Comparison of ENCODE assay signal across 23 mouse cellular contexts in genomic region chr3:110010870-110011626, GRCm38 (mm10).
DNase-seq lines count a peak whose midpoint lies in the region; ATAC-seq lines count a peak whose summit lies in the region.
"Had no signal": no experiment of that assay in that cellular context is flagged by ENCODE, and none has a peak within 500 bp of the region (broad histone marks: within the 10 kb centered on the region; RNA-seq: fewer than 3 reads in every experiment).

No protein-coding gene starts in this region.

- H3K27ac ChIP-seq in kidney, embryonic 15.5 days, result no peak overlapping the region
- H3K27ac ChIP-seq in kidney, embryonic 16.5 days (ENCODE audit: low read length), result no peak overlapping the region
- H3K27ac ChIP-seq in forebrain, embryonic 12.5 days, result no peak overlapping the region
- no peak overlapping the region for H3K27ac ChIP-seq in midbrain, embryonic 16.5 days (ENCODE audit: low read length)
- H3K27ac ChIP-seq: embryonic facial prominence, embryonic 12.5 days; heart, embryonic 15.5 days; hindbrain, postnatal 0 days; limb, embryonic 13.5 days; liver, embryonic 12.5 days; neural tube, embryonic 12.5 days had no signal

- H3K4me2 ChIP-seq in kidney, embryonic 15.5 days, result no peak overlapping the region
- H3K4me2 ChIP-seq in kidney, embryonic 16.5 days (replicated peaks; ENCODE audit: low read depth, low read length), result no peak overlapping the region
- H3K4me2 ChIP-seq in forebrain, embryonic 12.5 days, result no peak overlapping the region
- no peak overlapping the region for H3K4me2 ChIP-seq in midbrain, embryonic 16.5 days (ENCODE audit: low read length)
- H3K4me2 ChIP-seq: embryonic facial prominence, embryonic 12.5 days; heart, embryonic 15.5 days; limb, embryonic 13.5 days; liver, embryonic 12.5 days; neural tube, embryonic 12.5 days had no signal

- no peaks in the 10 kb centered on the region for H3K4me1 ChIP-seq in kidney, embryonic 15.5 days
- H3K4me1 ChIP-seq in kidney, embryonic 16.5 days (ENCODE audit: insufficient read depth, low read length), result no peaks in the 10 kb centered on the region
- peaks cover 5% of the 10 kb centered on the region; the same call in 1 of the 2 replicates for H3K4me1 ChIP-seq in forebrain, embryonic 12.5 days
- peaks cover 2% of the 10 kb centered on the region; the same call in 1 of the 2 replicates for H3K4me1 ChIP-seq in midbrain, embryonic 16.5 days (ENCODE audit: control insufficient read depth, insufficient read depth, low read length)
- H3K4me1 ChIP-seq: embryonic facial prominence, embryonic 12.5 days; heart, embryonic 15.5 days; limb, embryonic 13.5 days; liver, embryonic 12.5 days; neural tube, embryonic 12.5 days had no signal

- no peak overlapping the region for H3K4me3 ChIP-seq in kidney, embryonic 15.5 days (replicated peaks)
- no peak overlapping the region for H3K4me3 ChIP-seq in kidney, embryonic 16.5 days (ENCODE audit: low read length)
- H3K4me3 ChIP-seq in forebrain, embryonic 12.5 days (replicated peaks), result no peak overlapping the region
- no peak overlapping the region for H3K4me3 ChIP-seq in midbrain, embryonic 16.5 days (ENCODE audit: low read depth, low read length)
- H3K4me3 ChIP-seq: embryonic facial prominence, embryonic 12.5 days; heart, embryonic 15.5 days; limb, embryonic 13.5 days; liver, embryonic 12.5 days; neural tube, embryonic 12.5 days had no signal

- ATAC-seq in kidney, embryonic 15.5 days (replicated peaks; ENCODE audit: low FRiP score), result 0 out of 2 replicates have a peak, but pooled peaks have one; percentile 54
- ATAC-seq in kidney, embryonic 16.5 days (ENCODE audit: low FRiP score, low TSS enrichment), result no peak
- ATAC-seq in forebrain, embryonic 12.5 days (ENCODE audit: low FRiP score), result peak; percentile 90
- ATAC-seq in midbrain, embryonic 16.5 days, result peak; percentile 19; the same call in 1 of the 2 replicates
- no peak for ATAC-seq in megakaryocyte, adult 5-6 weeks (ENCODE audit: poor library complexity, severe bottlenecking)
- ATAC-seq: CD4-positive, CD25-positive, alpha-beta regulatory T cell, adult 4 months; hindbrain, postnatal 0 days; intestine, embryonic 16.5 days; liver, embryonic 12.5 days had no signal

- no peaks in the 10 kb centered on the region for H3K36me3 ChIP-seq in kidney, embryonic 15.5 days
- no peaks in the 10 kb centered on the region for H3K36me3 ChIP-seq in kidney, embryonic 16.5 days (ENCODE audit: insufficient read depth, low read length)
- no peaks in the 10 kb centered on the region for H3K36me3 ChIP-seq in forebrain, embryonic 12.5 days (replicated peaks)
- no peaks in the 10 kb centered on the region for H3K36me3 ChIP-seq in midbrain, embryonic 16.5 days (ENCODE audit: control insufficient read depth, insufficient read depth, low read length)
- H3K36me3 ChIP-seq: embryonic facial prominence, embryonic 12.5 days; heart, embryonic 15.5 days; limb, embryonic 13.5 days; liver, embryonic 12.5 days; neural tube, embryonic 12.5 days had no signal

- H3K27me3 ChIP-seq in kidney, embryonic 15.5 days, result no peaks in the 10 kb centered on the region
- H3K27me3 ChIP-seq in kidney, embryonic 16.5 days (ENCODE audit: insufficient read depth, low read length), result no peaks in the 10 kb centered on the region
- H3K27me3 ChIP-seq in forebrain, embryonic 12.5 days, result 0 out of 2 replicates have a peak, but pooled peaks cover 3% of the 10 kb centered on the region
- H3K27me3 ChIP-seq in midbrain, embryonic 16.5 days (ENCODE audit: control insufficient read depth, insufficient read depth, low read depth, low read length), result no peaks in the 10 kb centered on the region
- H3K27me3 ChIP-seq: embryonic facial prominence, embryonic 12.5 days; heart, embryonic 15.5 days; limb, embryonic 13.5 days; liver, embryonic 12.5 days; neural tube, embryonic 12.5 days had no signal

- DNase-seq in R1 (ENCODE audit: low read depth, low spot score), result peak; percentile 15
- no peak for DNase-seq in cerebellum, adult 9-10 months
- DNase-seq: adrenal gland, adult 2 months; cerebellum, adult 18-20 months; cerebellum, postnatal 25 days; heart, postnatal 36 days; kidney, adult 9 months; kidney, postnatal 36 days; lung, adult 18-20 months; lung, postnatal 14 days had no signal

- no peaks in the 10 kb centered on the region for H3K9me3 ChIP-seq in kidney, embryonic 15.5 days (replicated peaks)
- no peaks in the 10 kb centered on the region for H3K9me3 ChIP-seq in kidney, embryonic 16.5 days (ENCODE audit: low read length)
- no peaks in the 10 kb centered on the region for H3K9me3 ChIP-seq in forebrain, embryonic 12.5 days
- no peaks in the 10 kb centered on the region for H3K9me3 ChIP-seq in midbrain, embryonic 16.5 days (replicated peaks; ENCODE audit: control insufficient read depth, low read length, poor library complexity, severe bottlenecking)
- H3K9me3 ChIP-seq: embryonic facial prominence, embryonic 12.5 days; heart, embryonic 15.5 days; limb, embryonic 13.5 days; liver, embryonic 12.5 days; neural tube, embryonic 12.5 days had no signal

- H3K9ac ChIP-seq in kidney, embryonic 15.5 days, result no peak overlapping the region
- H3K9ac ChIP-seq in kidney, embryonic 16.5 days (replicated peaks; ENCODE audit: low read length), result no peak overlapping the region
- no peak overlapping the region for H3K9ac ChIP-seq in forebrain, embryonic 12.5 days
- H3K9ac ChIP-seq in midbrain, embryonic 16.5 days (ENCODE audit: low read depth, low read length), result no peak overlapping the region
- H3K9ac ChIP-seq: embryonic facial prominence, embryonic 12.5 days; heart, embryonic 15.5 days; limb, embryonic 13.5 days; liver, embryonic 12.5 days; neural tube, embryonic 12.5 days had no signal

- 70% methylated on average over 14 of the region's 14 CpGs for WGBS in kidney, embryonic 15.5 days
- WGBS in kidney, embryonic 16.5 days, result 67% methylated on average over 14 of the region's 14 CpGs
- WGBS in forebrain, embryonic 12.5 days, result 45% methylated on average over 13 of the region's 14 CpGs
- 74% methylated on average over 14 of the region's 14 CpGs for WGBS in midbrain, embryonic 16.5 days

Comparison
In these comparisons a context has a peak if more than half of its experiments do, and no peak if none do; other contexts are left out.
1. ATAC-seq: peak in kidney, embryonic 15.5 days (single experiment), forebrain, embryonic 12.5 days (single experiment) and midbrain, embryonic 16.5 days (single experiment); none in kidney, embryonic 16.5 days (single experiment) and megakaryocyte, adult 5-6 weeks (single experiment).